Mouse (Mus musculus): ENCODE measurements at regions not wholly inside any gene's neighbourhood (a gene's known extent, or its start where the extent isn't known, plus 50 kb on each side); places are given as distances from the start of the nearest gene placed in this dataset.

- DNase-seq, result no peak
Measured at GRCm38 (mm10) chr15:57187840-57188457, 289.5 kb downstream of the Slc22a22 start.

GRCm38 (mm10) chr15:57179138-57179537 lies 298.3 kb downstream of the Slc22a22 start:
- no peak for DNase-seq

- DNase-seq, result no peak
Measured at GRCm38 (mm10) chr15:57172723-57173122, 304.7 kb downstream of the Slc22a22 start.

GRCm38 (mm10) chr15:57162401-57163343 lies 314.8 kb downstream of the Slc22a22 start:
- DNase-seq, result peak; percentile 82

- no peak for DNase-seq
Measured at GRCm38 (mm10) chr15:57140130-57140750, 337.2 kb downstream of the Slc22a22 start.

- DNase-seq, result no peak
Measured at GRCm38 (mm10) chr15:57104711-57105110, 372.7 kb downstream of the Slc22a22 start.

- DNase-seq, result no peak
Measured at GRCm38 (mm10) chr15:57097309-57097708, 380.1 kb downstream of the Slc22a22 start.

GRCm38 (mm10) chr15:57079806-57080205 lies 397.6 kb downstream of the Slc22a22 start:
- DNase-seq, result no peak

GRCm38 (mm10) chr15:57073776-57074175 lies 403.6 kb downstream of the Slc22a22 start:
- DNase-seq, result no peak

- no peak for DNase-seq
Measured at GRCm38 (mm10) chr15:57061502-57061901, 415.9 kb downstream of the Slc22a22 start.

- DNase-seq, result no peak
Measured at GRCm38 (mm10) chr15:57059550-57060195, 417.8 kb downstream of the Slc22a22 start.

GRCm38 (mm10) chr15:57052287-57052686 lies 425.1 kb downstream of the Slc22a22 start:
- DNase-seq, result no peak

GRCm38 (mm10) chr15:57036806-57037566 lies 440.4 kb downstream of the Slc22a22 start:
- no peak for DNase-seq

GRCm38 (mm10) chr15:57033012-57033411 lies 444.4 kb downstream of the Slc22a22 start:
- DNase-seq, result no peak

Measured in cerebellum, adult 11-12 months (tissue).